Mouse (Mus musculus): ENCODE measurements around the gene Strn.

DNA sequence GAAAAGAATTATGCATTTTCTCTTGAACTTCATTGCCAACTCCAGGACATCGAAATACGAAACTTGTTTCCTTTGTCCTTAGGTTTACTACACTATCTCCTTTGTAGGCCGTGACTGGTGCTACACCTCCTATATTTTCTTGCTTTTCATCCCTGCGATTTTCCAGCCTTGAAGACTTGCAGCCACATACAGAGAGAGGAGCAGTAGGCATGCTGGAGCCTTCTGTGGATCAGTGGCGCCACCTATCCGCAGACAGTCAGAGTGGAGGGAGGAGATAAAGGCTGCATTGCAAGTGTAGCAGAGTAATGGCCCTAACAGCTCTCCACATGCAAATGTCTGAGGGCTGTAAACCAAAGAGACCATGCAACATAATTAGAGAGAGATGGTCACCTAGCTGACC lies 125.9 kb downstream of the Strn start:
- peak; percentile 59 for TF ChIP-seq CTCF (IDR thresholded peaks at IDR 0.05; ENCODE audit: low read depth, low read length)
- TF ChIP-seq POLR2A (IDR thresholded peaks at IDR 0.05; ENCODE audit: extremely low read depth, insufficient read depth, low read length), result no peak
